Mouse (Mus musculus) small intestine, adult 2 months (tissue): ENCODE data around the gene Gm9913.

Experiments used
- CTCF ChIP-seq: fragments of 200-500 bp; IDR thresholded peaks from 2 replicates; pipeline ENCODE4 v1.5.1; 2012; ENCODE audit warnings: low read depth, mild to moderate bottlenecking, control low read depth, inconsistent platforms, low read length, moderate library complexity, mixed read lengths; ENCODE audit not compliant: insufficient replicate concordance, insufficient read length; ENCODE audit errors: extremely low read depth
- POLR2A ChIP-seq: fragments of 200-500 bp; IDR thresholded peaks from 2 replicates; pipeline ENCODE4 v1.6.1; 2012; ENCODE audit warnings: low read depth, mild to moderate bottlenecking, control low read depth, inconsistent platforms, low read length, moderate library complexity

- TF ChIP-seq POLR2A, result no peak
- TF ChIP-seq CTCF, result no peak
Observed at GRCm38 (mm10) chr2:125511898-125512297, 7.0 kb downstream of the Gm9913 start.
